Mouse (Mus musculus) left cerebral cortex, adult 9 months (tissue): ENCODE measurements at regions not wholly inside any gene's neighbourhood (a gene's known extent, or its start where the extent isn't known, plus 50 kb on each side); places are given as distances from the start of the nearest gene placed in this dataset.
A peak's percentile ranks its signal among the peaks of the same experiment; 100 is the strongest.

Experiments
- DNase-seq, 2 experiments: peaks; one replicate each; pipeline ENCODE4 v3.0.0; 2022; ENCODE audit warnings: low spot score in 2 of 2

- DNase-seq = no peak
These were observed 225.2 kb upstream of the Foxq1 start for GRCm38 (mm10) chr13:31330731-31331130.

- DNase-seq = no peak
These were observed 221.0 kb upstream of the Foxq1 start for GRCm38 (mm10) chr13:31334981-31335380.

- DNase-seq = no peak
These were observed 218.3 kb upstream of the Foxq1 start for GRCm38 (mm10) chr13:31337631-31338030.

DNA sequence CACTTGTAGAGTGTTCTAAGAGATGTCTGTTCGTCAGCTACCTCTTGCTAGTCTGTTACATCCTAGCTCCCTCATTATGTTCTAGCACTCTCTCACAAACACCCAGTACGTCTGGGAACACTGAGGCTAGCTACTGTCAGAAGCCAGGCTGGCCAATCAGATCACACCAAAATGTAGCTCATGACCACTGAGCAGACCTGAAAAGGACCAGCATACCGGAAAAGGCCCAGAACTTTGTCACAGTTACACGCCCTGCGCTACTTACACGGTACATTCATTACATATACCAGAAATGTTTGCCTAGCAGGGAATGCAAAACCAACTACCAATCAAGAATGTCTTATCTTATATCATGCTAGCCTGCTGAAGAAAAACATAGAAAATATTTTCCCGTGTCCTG is 216.5 kb upstream of the Foxq1 start:
- DNase-seq = no peak

GRCm38 (mm10) chr13:31339901-31340300 is 216.0 kb upstream of the Foxq1 start:
- DNase-seq = no peak

GRCm38 (mm10) chr13:31340363-31340948 is 215.5 kb upstream of the Foxq1 start:
- DNase-seq = no peak

GRCm38 (mm10) chr13:31341282-31342100 is 214.4 kb upstream of the Foxq1 start:
- DNase-seq = peak in 1 of 2 experiments; percentile 13

DNA sequence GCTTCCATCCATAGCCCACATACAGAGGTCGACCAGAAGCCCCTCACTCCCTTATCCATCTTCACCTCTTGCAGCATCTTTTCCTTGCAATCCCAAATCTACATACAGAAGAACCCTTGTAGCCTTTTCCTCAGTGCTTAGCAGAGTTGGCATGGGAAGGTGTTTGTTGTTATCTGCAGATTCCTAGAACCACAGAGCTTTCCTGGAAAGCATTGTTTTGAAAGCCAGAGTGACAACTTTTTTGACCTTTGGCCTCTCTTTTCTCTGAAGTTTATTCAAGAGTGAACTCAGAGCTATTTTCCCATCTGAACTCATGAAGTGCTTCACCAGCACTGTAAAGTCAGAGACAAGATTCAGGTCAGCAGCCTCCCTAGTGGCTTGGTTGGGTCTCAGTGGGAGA is 209.7 kb upstream of the Foxq1 start:
- DNase-seq = no peak

- no peak for DNase-seq
These were observed 208.9 kb upstream of the Foxq1 start for GRCm38 (mm10) chr13:31347000-31347399.

- no peak for DNase-seq
These were observed 206.3 kb upstream of the Foxq1 start for GRCm38 (mm10) chr13:31349671-31350070.

DNA sequence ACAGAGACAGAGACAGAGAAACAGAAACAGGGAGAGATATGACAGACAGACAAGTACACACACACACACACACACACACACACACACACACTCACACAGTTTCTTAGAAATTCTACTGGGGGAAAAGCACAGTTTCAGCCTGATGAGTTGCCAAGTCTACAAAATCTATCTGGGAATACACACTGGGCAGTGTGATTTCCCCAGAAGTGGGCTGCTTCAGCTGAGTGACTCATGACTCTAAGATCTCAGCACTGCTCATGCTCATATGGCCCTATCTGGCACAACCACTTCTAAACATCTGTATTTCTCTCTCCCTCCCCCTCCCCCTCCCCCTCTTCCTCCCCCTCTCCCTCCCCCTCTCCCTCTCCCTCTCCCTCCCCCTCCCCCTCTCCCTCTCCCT is 204.5 kb upstream of the Foxq1 start:
- peak in 1 of 2 experiments; percentile 7 for DNase-seq

DNA sequence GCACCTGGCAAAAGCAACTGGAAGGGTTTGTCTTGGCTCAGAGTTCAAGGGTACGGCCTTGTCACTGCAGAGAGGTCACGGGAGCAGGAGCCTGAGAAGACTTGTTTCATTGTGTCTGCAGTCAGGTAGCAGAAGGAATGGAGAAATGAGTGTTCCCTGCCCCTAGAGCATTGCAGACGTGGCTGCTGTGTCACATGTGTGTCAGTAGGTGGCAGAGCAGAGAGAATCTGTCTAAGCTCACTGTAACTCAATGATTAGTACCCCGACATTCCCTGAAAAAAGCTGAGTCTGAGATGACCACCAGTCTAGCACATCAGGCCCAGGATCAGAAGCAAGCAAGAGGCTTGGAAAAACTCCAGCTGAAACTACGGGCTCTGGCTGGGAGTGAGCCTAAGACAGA is 203.1 kb upstream of the Foxq1 start:
- no peak for DNase-seq

GRCm38 (mm10) chr13:31359353-31359752 is 196.6 kb upstream of the Foxq1 start:
- no peak for DNase-seq

- DNase-seq = no peak
These were observed 193.5 kb upstream of the Foxq1 start for GRCm38 (mm10) chr13:31362386-31362785.

DNA sequence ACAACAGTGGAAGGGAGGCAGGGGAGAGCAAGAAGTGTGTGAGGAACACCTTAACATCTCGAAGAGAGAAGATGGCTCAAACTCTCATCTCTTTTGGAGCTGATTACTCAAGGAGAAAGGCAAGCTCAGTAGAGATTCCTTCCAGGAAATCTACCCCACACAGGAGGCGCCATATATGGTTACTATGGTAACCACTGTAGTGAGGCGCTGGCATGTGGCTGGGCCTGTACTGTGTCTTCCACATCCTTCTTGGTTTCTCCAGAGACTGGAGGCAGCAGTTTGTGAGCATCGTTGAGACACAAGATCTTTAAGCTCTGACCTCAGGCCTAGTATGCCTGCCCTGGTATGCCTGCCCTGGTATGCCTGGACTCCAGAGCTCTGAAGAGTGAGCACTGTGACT is 191.6 kb upstream of the Foxq1 start:
- peak in 1 of 2 experiments; percentile 4 for DNase-seq

DNA sequence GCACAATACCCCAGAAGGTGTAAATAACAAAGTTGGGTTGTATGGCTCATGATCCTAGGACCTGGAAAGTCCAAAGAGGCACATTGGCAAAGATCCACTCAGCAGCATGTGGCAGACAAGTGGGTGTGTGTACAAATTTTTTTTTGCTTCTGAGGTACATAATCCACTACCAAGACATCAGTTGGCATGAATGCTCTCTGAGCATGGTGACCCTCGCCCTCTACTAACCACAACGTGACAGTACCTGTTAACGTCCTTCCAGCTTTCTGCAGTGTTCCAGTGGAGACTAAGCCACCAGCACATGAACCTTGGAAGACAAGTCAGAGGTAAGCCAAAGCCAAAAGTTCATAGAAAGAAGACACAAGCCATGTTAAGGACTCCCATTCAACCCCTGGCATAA is 188.7 kb upstream of the Foxq1 start:
- no peak for DNase-seq

DNA sequence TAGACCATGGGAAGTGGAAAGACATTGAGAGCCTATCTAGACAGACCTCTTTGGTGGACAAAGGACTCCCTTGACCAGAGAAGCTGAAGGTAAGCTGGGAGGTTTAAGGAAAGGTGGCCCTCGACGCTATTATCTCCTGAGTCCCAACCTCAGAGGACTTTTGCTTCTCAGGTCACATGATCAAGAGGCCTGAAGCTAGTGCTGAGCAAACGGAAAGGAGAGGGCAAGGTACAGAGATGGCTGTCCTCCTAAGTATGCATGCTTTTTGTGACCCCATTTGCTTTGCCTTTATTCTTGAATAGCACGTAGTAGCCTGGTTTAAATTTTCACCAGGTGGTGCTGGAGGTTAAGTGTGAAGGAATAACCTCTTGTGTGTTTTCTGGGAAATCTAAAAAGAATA is 186.8 kb upstream of the Foxq1 start:
- no peak for DNase-seq

- no peak for DNase-seq
These were observed 185.1 kb upstream of the Foxq1 start for GRCm38 (mm10) chr13:31370873-31371272.

DNA sequence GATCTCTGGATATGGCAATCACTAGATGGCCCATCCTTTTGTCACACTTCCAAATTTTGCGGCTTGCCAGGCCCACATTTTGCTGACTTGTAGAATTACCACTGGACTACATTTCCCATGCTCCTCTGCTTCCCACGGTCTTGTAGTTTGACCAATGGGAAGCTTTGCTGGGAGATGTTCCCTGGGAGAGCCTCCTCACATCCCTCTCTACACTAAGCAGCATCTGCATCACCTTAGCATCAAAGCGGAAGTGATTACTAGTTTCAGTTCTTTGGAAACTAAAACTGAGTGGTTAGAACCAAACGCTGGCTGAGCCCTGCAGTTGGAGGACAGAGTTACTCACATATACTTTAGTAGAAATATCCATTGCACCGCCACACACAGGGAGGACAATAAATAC is 181.9 kb upstream of the Foxq1 start:
- DNase-seq = no peak

DNA sequence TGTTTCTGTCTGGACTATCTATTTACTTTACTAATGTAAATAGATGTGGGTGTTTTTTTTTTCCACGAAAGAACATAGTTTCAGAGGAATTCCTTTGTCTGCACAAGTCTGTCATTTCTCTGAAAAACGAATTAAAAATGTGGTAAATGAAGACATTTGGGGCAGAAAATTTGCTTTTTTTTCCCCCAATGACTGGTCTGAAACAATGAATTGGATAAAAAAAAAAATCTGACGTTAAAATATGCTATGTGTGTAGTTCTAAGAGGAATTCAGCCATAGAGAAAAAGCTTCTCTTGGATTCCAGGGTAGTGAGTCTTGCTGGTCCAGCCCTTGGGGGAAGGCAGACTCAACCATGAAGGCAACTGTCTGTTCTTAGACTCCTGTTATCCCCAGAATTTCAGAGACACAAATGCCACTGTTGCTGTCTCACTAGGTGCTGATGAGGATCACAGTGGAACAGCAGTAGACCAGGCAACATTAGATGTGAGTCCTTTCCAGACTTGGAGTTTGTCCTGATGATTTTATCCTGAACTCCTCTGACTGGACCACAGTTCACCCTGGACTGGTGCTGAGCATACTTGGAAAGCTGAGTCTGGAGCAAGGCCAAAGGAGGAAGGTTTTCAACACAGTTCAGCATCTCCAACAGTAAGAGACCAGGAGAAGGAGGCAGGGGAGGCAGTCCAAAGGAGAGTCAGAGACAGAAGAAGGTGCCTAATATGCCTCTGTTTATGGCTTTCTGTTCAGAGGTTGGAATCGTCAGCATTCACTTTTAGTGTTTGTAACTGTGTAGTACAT is 162.3 kb upstream of the Foxq1 start:
- DNase-seq = no peak

GRCm38 (mm10) chr13:31396216-31396910 is 159.6 kb upstream of the Foxq1 start:
- no peak for DNase-seq

GRCm38 (mm10) chr13:31397246-31397645 is 158.7 kb upstream of the Foxq1 start:
- no peak for DNase-seq
